Mouse (Mus musculus): ENCODE measurements around the gene Tmem151b.

- TF ChIP-seq EP300 (IDR thresholded peaks at IDR 0.05): no peak
- TF ChIP-seq CTCF (IDR thresholded peaks at IDR 0.05): no peak
Observed at GRCm38 (mm10) chr17:45517549-45518215, 31.8 kb downstream of the Tmem151b start.
